Mouse (Mus musculus): ENCODE data around the gene Rhcg.

The Rhcg gene

GRCm38 (mm10) chr7:79600122-79600521 lies 17.3 kb downstream of the Rhcg start:
- no peak for DNase-seq (ENCODE audit: low read depth)

DNA sequence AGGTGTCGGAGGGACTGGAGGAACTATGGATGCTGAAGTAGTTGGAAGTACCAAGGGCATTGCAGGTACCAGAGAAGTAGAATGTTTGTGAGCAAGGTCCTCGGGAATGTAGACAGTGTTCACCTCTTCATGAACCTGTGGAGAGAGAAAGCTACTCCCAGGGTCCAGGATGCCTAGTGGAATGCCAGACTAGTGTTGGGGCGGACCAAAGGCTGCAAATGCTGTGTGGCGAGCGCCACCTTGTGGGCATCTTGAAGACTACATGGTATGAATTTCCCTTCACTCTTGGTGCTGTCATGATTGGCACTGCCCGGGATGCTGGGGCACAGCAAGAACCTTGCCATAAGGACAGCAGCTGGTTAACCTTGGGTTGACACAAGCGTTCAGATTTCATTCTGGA lies 22.6 kb downstream of the Rhcg start:
- DNase-seq (ENCODE audit: low read depth) = peak; percentile 69

- DNase-seq (ENCODE audit: low read depth) = no peak
Observed at GRCm38 (mm10) chr7:79591812-79592731, 25.4 kb downstream of the Rhcg start.

DNA sequence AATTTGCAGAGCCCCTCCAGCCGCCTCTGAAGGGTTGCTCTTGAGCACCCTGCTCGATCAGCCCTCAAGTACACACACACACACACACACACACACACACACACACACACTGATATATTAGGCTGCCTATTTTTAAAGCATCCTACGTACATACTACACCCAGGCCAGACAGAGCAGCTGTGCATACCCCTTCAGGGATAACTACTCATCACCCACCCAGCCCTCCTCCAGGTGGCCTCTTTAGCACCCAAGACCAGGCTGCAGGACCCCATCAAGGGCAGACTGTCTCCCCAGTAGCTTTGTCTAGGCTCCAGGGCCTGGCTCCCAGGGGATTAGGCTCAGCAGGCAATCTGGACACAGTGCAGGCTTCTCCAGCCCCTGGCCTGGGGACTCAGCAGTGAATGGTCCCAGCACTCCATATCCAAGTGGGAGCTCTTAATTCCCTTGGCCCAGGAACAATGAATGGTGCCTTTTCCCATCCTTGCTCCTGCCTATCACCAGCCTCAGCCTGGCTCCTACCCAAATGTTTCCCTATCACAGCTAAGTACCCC lies 26.8 kb downstream of the Rhcg start:
- no peak for DNase-seq (ENCODE audit: low read depth)

GRCm38 (mm10) chr7:79589763-79590559 lies 27.5 kb downstream of the Rhcg start:
- no peak for DNase-seq (ENCODE audit: low read depth)

DNA sequence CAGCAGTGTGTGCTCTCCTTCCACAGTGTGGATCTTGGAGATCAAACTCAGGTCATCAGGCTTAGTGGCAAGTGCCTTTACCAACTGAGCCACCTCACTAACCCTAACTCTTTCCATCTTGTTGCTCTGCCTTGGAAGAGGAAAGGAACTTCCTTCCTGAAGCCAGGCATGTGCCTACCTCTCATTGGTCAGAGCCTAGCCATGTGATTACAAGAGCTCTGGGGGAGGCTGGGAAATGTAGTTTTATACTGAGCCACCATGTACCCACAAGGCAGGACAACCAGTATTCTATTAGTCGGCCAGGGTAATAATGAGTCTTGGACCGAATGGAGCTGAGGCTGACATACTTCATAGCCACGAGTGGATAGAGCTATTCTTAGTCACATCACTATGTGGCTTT lies 29.2 kb downstream of the Rhcg start:
- no peak for DNase-seq (ENCODE audit: low read depth)

- no peak for DNase-seq (ENCODE audit: low read depth)
Observed at GRCm38 (mm10) chr7:79578851-79579241, 38.6 kb downstream of the Rhcg start.

- DNase-seq (ENCODE audit: low read depth) = no peak
Observed at GRCm38 (mm10) chr7:79577931-79578850, 39.3 kb downstream of the Rhcg start.

DNA sequence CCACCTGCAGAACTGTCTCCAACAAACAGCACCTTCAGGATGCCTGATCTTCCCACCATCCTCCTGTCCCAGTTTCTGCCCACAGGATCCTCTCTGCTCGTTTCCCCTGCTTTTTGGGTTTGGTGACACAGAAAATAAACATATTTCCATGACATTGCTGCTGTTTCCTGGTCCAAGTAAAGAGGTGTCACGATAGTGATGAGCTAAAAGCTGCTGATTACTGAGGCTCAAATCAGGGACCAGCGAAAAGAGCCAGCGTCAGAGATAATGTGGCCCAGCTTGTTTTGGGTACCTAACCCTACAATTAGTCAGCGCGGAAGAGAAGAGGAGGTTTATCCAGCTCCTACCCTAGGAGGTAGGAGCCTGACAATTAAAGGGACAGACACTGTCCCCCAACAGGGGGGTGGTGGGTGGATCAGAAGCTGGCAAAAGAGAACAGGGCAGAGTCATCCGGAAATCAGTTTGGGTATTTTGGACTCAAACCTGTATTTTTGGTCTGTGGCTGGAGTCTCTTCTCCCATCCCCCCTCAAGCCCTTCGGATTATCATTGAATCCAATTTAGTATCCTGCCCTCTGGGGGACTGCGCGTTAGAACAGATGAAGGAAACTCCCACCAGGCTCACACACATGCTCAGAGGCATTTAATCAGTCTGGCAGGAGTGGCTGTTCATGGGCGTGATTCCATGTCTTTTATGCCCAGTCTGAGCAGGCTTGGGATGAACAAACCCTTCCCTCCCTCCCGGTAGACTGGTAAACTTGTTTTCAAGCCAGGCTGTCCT lies 40.2 kb downstream of the Rhcg start:
- no peak for DNase-seq (ENCODE audit: low read depth)

DNA sequence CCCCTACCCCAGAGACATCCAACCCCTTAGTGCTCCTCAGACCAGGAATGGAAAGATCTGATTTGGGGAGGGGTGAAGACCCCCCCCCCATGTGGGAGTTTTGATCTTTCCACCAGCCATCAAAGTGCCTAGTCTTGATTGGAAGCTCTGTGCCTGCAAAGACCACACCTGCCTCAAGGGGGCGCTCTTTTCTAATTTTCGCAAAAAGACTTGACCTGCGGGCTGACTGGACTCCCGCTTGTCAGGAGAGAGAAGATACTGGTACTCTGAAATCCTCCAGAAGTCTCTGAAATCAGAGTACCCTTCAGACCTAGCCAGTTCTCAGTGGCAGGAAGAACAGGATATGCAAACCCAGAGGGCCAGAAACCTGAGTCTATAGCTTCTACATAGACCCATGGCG lies 40.8 kb downstream of the Rhcg start:
- peak; percentile 62 for DNase-seq (ENCODE audit: low read depth)

GRCm38 (mm10) chr7:79572191-79572818 lies 45.2 kb downstream of the Rhcg start:
- no peak for DNase-seq (ENCODE audit: low read depth)

- no peak for DNase-seq (ENCODE audit: low read depth)
Observed at GRCm38 (mm10) chr7:79568937-79569535, 48.4 kb downstream of the Rhcg start.

GRCm38 (mm10) chr7:79568212-79568611 lies 49.2 kb downstream of the Rhcg start:
- no peak for DNase-seq (ENCODE audit: low read depth)

DNA sequence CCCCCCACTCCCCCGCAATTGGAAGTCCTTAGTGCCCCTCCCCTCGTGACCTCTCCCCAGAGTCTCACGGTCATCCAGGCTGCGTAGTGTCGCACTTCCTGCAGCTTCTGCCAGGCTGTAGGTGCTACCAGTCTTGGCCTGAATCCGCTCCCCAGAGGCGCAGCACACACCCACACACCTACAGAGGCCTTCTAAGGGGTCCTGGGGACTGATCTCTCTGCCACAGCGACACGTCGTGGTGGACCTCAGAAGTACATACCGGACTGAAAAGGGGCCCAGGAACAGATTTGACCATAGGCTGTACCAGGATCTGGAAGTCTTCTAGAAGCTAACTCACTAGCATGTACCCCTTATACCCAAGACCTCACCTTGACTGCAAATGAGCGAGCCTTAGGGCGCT lies 53.8 kb downstream of the Rhcg start:
- DNase-seq (ENCODE audit: low read depth) = no peak

GRCm38 (mm10) chr7:79562385-79562784 lies 55.1 kb downstream of the Rhcg start:
- DNase-seq (ENCODE audit: low read depth) = no peak

- peak; percentile 49 for DNase-seq (ENCODE audit: low read depth)
Observed at GRCm38 (mm10) chr7:79558698-79559097, 58.8 kb downstream of the Rhcg start.

DNA sequence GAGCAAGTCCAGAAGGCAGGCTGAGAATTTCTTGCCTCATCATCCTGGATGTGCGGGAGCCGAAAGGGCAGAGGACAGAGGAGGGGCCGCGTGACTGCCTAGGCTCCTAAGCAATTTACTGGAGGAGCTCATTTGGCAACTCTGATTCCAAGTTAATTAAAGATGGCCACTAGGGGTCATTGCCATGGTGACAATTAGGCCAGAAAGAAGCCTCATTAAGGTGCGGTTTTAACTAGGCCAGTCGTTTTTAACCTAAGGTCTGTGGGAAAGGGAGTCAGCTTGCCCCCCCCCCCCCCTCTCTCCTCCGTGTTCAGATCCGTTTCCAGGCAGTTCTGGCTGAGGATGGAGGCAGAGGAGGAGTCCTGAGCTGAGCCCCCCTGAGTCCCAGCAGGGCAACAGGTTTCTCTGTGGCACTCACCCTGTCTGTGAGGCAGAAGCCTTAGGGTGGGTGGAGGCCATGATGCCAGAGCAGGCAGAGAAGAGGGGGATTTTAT lies 59.7 kb downstream of the Rhcg start:
- DNase-seq (ENCODE audit: low read depth) = no peak

DNA sequence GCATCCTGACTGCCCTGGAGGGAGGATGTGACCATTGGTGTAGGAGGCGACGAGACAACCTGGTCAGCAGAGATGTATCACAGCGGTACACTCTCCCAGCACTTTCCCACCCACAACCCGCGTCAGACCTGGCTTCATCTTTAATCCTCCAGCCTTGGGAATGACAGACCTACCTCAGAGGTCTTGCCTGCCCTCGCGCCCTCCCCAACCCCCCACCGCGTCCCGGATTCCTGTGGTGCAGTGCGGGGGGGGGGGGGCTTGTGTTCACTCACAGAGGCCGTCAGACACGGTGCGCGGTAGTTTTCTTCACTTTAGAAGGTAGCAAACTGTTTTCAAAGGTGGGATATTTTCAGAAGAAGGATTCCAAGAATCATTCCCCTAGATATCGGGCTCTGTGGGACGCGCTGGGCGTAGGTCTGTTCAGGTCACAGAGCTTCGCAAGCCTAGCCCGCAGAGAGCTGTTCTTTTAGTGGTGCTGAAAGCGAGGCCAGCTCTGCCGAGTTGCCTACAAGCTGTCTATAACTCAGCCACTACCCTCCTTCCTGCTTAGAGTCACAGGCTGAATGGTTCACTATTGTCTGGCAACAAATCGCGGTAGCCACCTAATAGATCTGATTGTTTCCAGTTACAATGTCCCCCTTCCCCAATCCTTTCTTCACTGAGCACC lies 62.0 kb downstream of the Rhcg start:
- DNase-seq (ENCODE audit: low read depth) = peak; percentile 9

DNA sequence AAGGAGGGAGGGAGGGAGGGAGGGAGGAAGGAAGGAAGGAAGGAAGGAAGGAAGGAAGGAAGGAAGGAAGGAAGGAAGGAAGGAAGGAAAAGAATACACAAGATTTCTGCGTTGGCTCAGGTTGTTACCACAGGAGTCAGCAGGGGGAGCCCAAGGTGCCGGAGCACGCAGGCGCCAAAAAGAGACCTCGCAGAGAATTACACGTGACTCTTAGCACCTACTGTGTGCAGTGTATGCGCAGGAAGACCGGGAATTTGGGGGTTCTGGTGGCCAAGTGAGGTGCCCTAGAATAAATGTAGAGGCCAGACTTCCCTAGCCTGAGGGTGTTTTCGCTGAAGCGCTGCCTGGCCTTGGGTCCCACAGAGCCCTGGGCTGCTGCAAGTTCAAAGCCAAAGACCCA lies 64.8 kb downstream of the Rhcg start:
- DNase-seq (ENCODE audit: low read depth) = no peak
